Mouse (Mus musculus): ENCODE measurements around the gene Gm17349. TPM values are rescaled to one million over a fixed set of nuclear protein-coding genes. Genes with fewer than 3 reads are reported as not detected.
A peak's percentile ranks its signal among the peaks of the same experiment; 100 is the strongest.
"Not testable (repeated sequence)": the region's sequence is repeated elsewhere in the genome, so short reads cannot be mapped to it uniquely, and the experiment has no call there.

Gene Gm17349
- total RNA-seq, 1 experiment = 2.5 TPM

DNA sequence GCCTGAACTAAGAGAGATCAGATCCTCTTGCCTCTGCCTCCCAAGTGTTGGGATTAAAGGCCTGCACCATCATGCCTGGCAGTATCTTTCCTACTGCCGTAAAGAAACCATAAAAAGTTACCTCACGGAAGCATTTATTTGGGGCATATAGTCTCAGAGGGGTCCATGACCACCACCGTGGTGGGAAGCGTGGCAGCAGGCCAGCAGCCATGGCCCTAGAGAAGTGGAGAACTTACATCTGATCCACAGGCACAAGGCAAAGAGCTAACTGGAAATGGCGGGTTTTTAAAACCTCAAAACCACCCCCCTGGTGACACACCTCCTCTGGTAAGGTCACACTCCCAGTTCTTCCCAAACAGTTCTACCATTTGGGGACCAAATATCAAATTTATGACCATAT, 22.9 kb upstream of the Gm17349 start:
- no peaks in the 10 kb centered on the region for H3K9me3 ChIP-seq (ENCODE audit: control insufficient read depth, insufficient read depth, low read depth, low read length)
- no peak overlapping the region for H3K27ac ChIP-seq (ENCODE audit: insufficient read depth, low read depth, low read length, poor library complexity, severe bottlenecking)
- H3K9ac ChIP-seq (ENCODE audit: insufficient read depth, low read depth, low read length, poor library complexity, severe bottlenecking) = no peak overlapping the region
- no peak overlapping the region for H3K4me3 ChIP-seq (ENCODE audit: insufficient read depth in 1 of 2, low read depth in 1 of 2, low read length in 2 of 2, poor library complexity in 1 of 2, severe bottlenecking in 1 of 2)
- TF ChIP-seq CHD2 (IDR thresholded peaks at IDR 0.05; ENCODE audit: low read depth, low read length) = no peak
- TF ChIP-seq ZNF384 (IDR thresholded peaks at IDR 0.05; ENCODE audit: low read depth, low read length) = 0 out of 2 replicates have a peak, but pooled peaks have one; percentile 15
- in situ Hi-C loops (cut with MboI; ENCODE audit: low sequenced_read_pairs in 2 of 2, unreplicated experiment in 2 of 2) = no loop called here
- DNase-seq (ENCODE audit: low read depth, low spot score) = no peak
- H3K36me3 ChIP-seq (ENCODE audit: control insufficient read depth, insufficient read depth, low read length, poor library complexity, severe bottlenecking) = peaks cover 4% of the 10 kb centered on the region; the same call in 1 of the 2 replicates
- peaks cover 5 to 16% of the 10 kb centered on the region in 2 experiments; a peak in 3 of 4 replicates for H3K4me1 ChIP-seq (ENCODE audit: control insufficient read depth in 2 of 2, insufficient read depth in 2 of 2, low read length in 2 of 2, poor library complexity in 1 of 2)

GRCm38 (mm10) chr15:99727525-99727924, 22.2 kb upstream of the Gm17349 start:
- peaks cover 5 to 20% of the 10 kb centered on the region in 2 experiments; a peak in 3 of 4 replicates for H3K4me1 ChIP-seq (ENCODE audit: control insufficient read depth in 2 of 2, insufficient read depth in 2 of 2, low read length in 2 of 2, poor library complexity in 1 of 2)
- DNase-seq (ENCODE audit: low read depth, low spot score) = no peak
- in situ Hi-C loops (cut with MboI; ENCODE audit: low sequenced_read_pairs in 2 of 2, unreplicated experiment in 2 of 2) = no loop called here
- no peak overlapping the region for H3K4me3 ChIP-seq (ENCODE audit: insufficient read depth in 1 of 2, low read depth in 1 of 2, low read length in 2 of 2, poor library complexity in 1 of 2, severe bottlenecking in 1 of 2)
- no peaks in the 10 kb centered on the region for H3K9me3 ChIP-seq (ENCODE audit: control insufficient read depth, insufficient read depth, low read depth, low read length)
- H3K9ac ChIP-seq (ENCODE audit: insufficient read depth, low read depth, low read length, poor library complexity, severe bottlenecking) = no peak overlapping the region
- H3K36me3 ChIP-seq (ENCODE audit: control insufficient read depth, insufficient read depth, low read length, poor library complexity, severe bottlenecking) = peaks cover 4% of the 10 kb centered on the region; the same call in 1 of the 2 replicates
- TF ChIP-seq HCFC1 (IDR thresholded peaks at IDR 0.05; ENCODE audit: borderline replicate concordance, insufficient read depth, low read length) = no peak
- TF ChIP-seq ZNF384 (IDR thresholded peaks at IDR 0.05; ENCODE audit: low read depth, low read length) = no peak
- no peak for TF ChIP-seq ZC3H11A (IDR thresholded peaks at IDR 0.05; ENCODE audit: borderline replicate concordance, low read depth, low read length)
- no peak for TF ChIP-seq MAFK (IDR thresholded peaks at IDR 0.05; ENCODE audit: insufficient read depth, low read depth, low read length)
- no peak for TF ChIP-seq CHD2 (IDR thresholded peaks at IDR 0.05; ENCODE audit: low read depth, low read length)
- no peak overlapping the region for H3K27ac ChIP-seq (ENCODE audit: insufficient read depth, low read depth, low read length, poor library complexity, severe bottlenecking)

DNA sequence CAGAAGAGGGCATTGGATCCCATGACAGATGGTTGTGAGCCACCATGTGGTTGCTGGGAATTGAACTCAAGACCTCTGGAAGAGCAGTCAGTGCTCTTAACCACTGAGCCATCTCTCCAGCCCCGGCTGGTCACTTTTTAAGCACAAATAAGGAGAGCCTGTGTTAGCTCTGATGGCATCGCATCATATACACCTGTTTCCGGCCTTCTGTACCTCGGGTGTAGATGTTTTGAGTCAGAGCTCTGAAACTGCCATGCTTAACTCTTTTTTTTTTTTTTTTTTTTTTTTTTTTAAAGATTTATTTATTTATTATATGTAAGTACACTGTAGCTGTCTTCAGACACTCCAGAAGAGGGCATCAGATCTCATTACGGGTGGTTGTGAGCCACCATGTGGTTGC, 21.7 kb upstream of the Gm17349 start:
- H3K27ac ChIP-seq (ENCODE audit: insufficient read depth, low read depth, low read length, poor library complexity, severe bottlenecking); H3K9me3 ChIP-seq (ENCODE audit: control insufficient read depth, insufficient read depth, low read depth, low read length); DNase-seq (ENCODE audit: low read depth, low spot score); in situ Hi-C loops (cut with MboI; ENCODE audit: low sequenced_read_pairs in 2 of 2, unreplicated experiment in 2 of 2); H3K36me3 ChIP-seq (ENCODE audit: control insufficient read depth, insufficient read depth, low read length, poor library complexity, severe bottlenecking); H3K4me3 ChIP-seq (ENCODE audit: insufficient read depth in 1 of 2, low read depth in 1 of 2, low read length in 2 of 2, poor library complexity in 1 of 2, severe bottlenecking in 1 of 2); H3K9ac ChIP-seq (ENCODE audit: insufficient read depth, low read depth, low read length, poor library complexity, severe bottlenecking): not testable (repeated sequence)
- peaks cover 5 to 25% of the 10 kb centered on the region in 2 experiments; a peak in 3 of 4 replicates for H3K4me1 ChIP-seq (ENCODE audit: control insufficient read depth in 2 of 2, insufficient read depth in 2 of 2, low read length in 2 of 2, poor library complexity in 1 of 2)

DNA sequence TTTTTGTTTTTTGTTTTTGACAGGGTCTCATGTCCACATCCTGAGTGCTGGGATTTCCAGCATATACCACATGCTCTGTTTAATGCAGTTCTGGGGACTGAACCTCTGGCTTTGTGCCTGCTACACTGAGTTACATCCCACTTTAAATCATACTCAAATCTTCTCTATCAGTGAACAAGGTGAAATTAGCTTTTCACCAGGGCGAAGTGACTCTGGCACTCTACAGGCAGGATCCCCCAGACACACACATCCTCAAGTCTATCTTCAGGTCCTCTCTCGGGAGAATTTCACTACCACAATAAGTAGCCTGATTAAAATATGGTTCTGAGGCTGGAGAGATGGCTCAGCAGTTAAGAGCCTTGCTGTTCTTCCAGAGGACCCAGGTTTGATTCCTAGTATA, 21.3 kb upstream of the Gm17349 start:
- TF ChIP-seq MAFK (IDR thresholded peaks at IDR 0.05; ENCODE audit: insufficient read depth, low read depth, low read length) (no peak), ZNF384 (IDR thresholded peaks at IDR 0.05; ENCODE audit: low read depth, low read length) (no peak), HCFC1 (IDR thresholded peaks at IDR 0.05; ENCODE audit: borderline replicate concordance, insufficient read depth, low read length) (no peak), ZC3H11A (IDR thresholded peaks at IDR 0.05; ENCODE audit: borderline replicate concordance, low read depth, low read length) (no peak), CHD2 (IDR thresholded peaks at IDR 0.05; ENCODE audit: low read depth, low read length) (no peak)
- DNase-seq (ENCODE audit: low read depth, low spot score) = no peak
- H3K4me1 ChIP-seq (ENCODE audit: control insufficient read depth in 2 of 2, insufficient read depth in 2 of 2, low read length in 2 of 2, poor library complexity in 1 of 2) = peaks cover 5 to 27% of the 10 kb centered on the region in 2 experiments; a peak in 3 of 4 replicates
- no peaks in the 10 kb centered on the region for H3K9me3 ChIP-seq (ENCODE audit: control insufficient read depth, insufficient read depth, low read depth, low read length)
- H3K27ac ChIP-seq (ENCODE audit: insufficient read depth, low read depth, low read length, poor library complexity, severe bottlenecking) = no peak overlapping the region
- peak overlapping the region in 1 of 2 experiments; percentile 76; a peak in 2 of 4 replicates for H3K4me3 ChIP-seq (ENCODE audit: insufficient read depth in 1 of 2, low read depth in 1 of 2, low read length in 2 of 2, poor library complexity in 1 of 2, severe bottlenecking in 1 of 2)
- in situ Hi-C loops (cut with MboI; ENCODE audit: low sequenced_read_pairs in 2 of 2, unreplicated experiment in 2 of 2) = no loop called here
- H3K36me3 ChIP-seq (ENCODE audit: control insufficient read depth, insufficient read depth, low read length, poor library complexity, severe bottlenecking) = peaks cover 4% of the 10 kb centered on the region; the same call in 1 of the 2 replicates
- no peak overlapping the region; the same call in 1 of the 2 replicates for H3K9ac ChIP-seq (ENCODE audit: insufficient read depth, low read depth, low read length, poor library complexity, severe bottlenecking)
